Mouse (Mus musculus) heart, postnatal 0 days (tissue): ENCODE results near the gene Pfkfb2. TPM values are rescaled to one million over a fixed set of nuclear protein-coding genes. Genes with fewer than 3 reads are reported as not detected.

Experiments
- ATAC-seq: fragments of 200-750 bp; cut with Nextera tagmentation; 2 replicates; pipeline ENCODE4 v1.8.0; 2017; ENCODE audit warnings: low read depth, moderate number of reproducible peaks, moderate library complexity; ENCODE audit not compliant: insufficient read depth
- DNase-seq: peaks from one replicate; pipeline ENCODE4 v3.0.0-alpha.2; 2016; ENCODE audit warnings: low spot score
- H3K27ac ChIP-seq: fragments of 300-500 bp; sonication (generic); 2 replicates; pipeline ENCODE4 v1.5.1; 2014; ENCODE audit warnings: low read depth, mild to moderate bottlenecking
- H3K27me3 ChIP-seq: fragments of 300-500 bp; sonication (generic); 2 replicates; pipeline ENCODE4 v1.6.1; 2014; ENCODE audit warnings: low read length, mixed read lengths; ENCODE audit not compliant: control insufficient read depth, insufficient read depth
- H3K36me3 ChIP-seq: fragments of 300-500 bp; sonication (generic); replicated peaks from 2 replicates; pipeline ENCODE4 v1.6.1; 2014; ENCODE audit warnings: low read length, mixed read lengths; ENCODE audit not compliant: control insufficient read depth, insufficient read depth
- H3K4me1 ChIP-seq: fragments of 300-500 bp; sonication (generic); 2 replicates; pipeline ENCODE4 v1.6.1; 2014; ENCODE audit warnings: antibody characterized with exemption; ENCODE audit not compliant: control insufficient read depth, insufficient read depth
- H3K4me2 ChIP-seq: fragments of 300-500 bp; sonication (generic); 2 replicates; pipeline ENCODE4 v1.6.1; 2014; ENCODE audit warnings: low read depth, mild to moderate bottlenecking, low read length, moderate library complexity
- H3K4me3 ChIP-seq: fragments of 300-500 bp; sonication (generic); 2 replicates; pipeline ENCODE4 v1.5.1; 2014; ENCODE audit warnings: low read depth, low read length
- H3K9ac ChIP-seq: fragments of 300-500 bp; sonication (generic); replicated peaks from 2 replicates; pipeline ENCODE4 v1.6.1; 2014; ENCODE audit warnings: low read depth, low read length, mixed read lengths
- H3K9me3 ChIP-seq: fragments of 300-500 bp; sonication (generic); replicated peaks from 2 replicates; pipeline ENCODE4 v1.6.1; 2016; ENCODE audit warnings: low read length; ENCODE audit not compliant: control insufficient read depth
- CTCF ChIP-seq: IDR thresholded peaks from 2 replicates; pipeline ENCODE4 v1.5.1; 2016; ENCODE audit warnings: antibody characterized with exemption, control low read depth, low read depth
- EP300 ChIP-seq: IDR thresholded peaks from 2 replicates; pipeline ENCODE4 v1.6.1; 2016; ENCODE audit warnings: antibody characterized with exemption, low read depth
- WGBS: fragments of 180-500 bp; shearing (Covaris S2); extraction: QIAGEN DNeasy Blood & Tissue Kit; methylation state at CpG from one replicate; pipeline ENCODE4 v1.1.7; 2014; 5-methylcytosine and 5-hydroxymethylcytosine counted together
- polyA plus RNA-seq: library from polyadenylated mRNA; unstranded; fragments of >200 nt; fragmentation: Nextera tagmentation; extraction: Ambion mirVana; gene quantifications from 2 replicates; pipeline ENCODE4 v1.2.1, GENCODE M21; 2015
- total RNA-seq: library from RNA; depleted of rRNA; stranded (reverse); fragments of >200 nt; gene quantifications from 2 replicates; pipeline ENCODE4 v1.2.3, GENCODE M21; 2014; ENCODE audit warnings: low replicate concordance; rRNA removed

The Pfkfb2 gene
- total and polyA plus RNA-seq, 2 experiments from 2014 or later, result 8.2 to 19.0 TPM

DNA sequence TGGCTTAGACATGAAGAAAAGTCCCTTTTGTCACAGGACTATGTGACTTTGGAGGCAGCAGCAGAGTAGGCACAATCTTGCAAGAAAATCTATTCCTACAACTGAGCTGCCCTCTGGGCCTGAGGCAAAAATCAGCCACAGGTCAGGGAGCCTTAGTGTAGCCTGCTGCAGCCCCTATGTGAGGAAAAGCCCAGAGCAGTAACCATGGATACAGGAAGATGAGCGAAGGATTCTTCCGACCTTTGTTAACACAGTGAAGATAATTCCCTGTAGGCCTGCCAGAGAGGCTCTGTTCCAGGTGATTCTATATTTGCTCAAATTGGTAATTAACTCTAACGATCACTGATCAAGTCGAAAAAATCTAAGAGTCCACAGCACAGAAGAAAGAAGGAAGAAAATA lies 85.0 kb downstream of the Pfkfb2 start:
- Histone ChIP-seq H3K4me2 (no peak overlapping the region), H3K4me1 (no peaks in the 10 kb centered on the region), H3K27ac (no peak overlapping the region), H3K36me3 (no peaks in the 10 kb centered on the region), H3K27me3 (no peaks in the 10 kb centered on the region), H3K9me3 (no peaks in the 10 kb centered on the region), H3K4me3 (no peak overlapping the region), H3K9ac (no peak overlapping the region)
- TF ChIP-seq EP300, result no peak
- TF ChIP-seq CTCF, result no peak
- no peak for ATAC-seq
- 65% methylated on average over 4 of the region's 4 CpGs for WGBS
- DNase-seq, result no peak

DNA sequence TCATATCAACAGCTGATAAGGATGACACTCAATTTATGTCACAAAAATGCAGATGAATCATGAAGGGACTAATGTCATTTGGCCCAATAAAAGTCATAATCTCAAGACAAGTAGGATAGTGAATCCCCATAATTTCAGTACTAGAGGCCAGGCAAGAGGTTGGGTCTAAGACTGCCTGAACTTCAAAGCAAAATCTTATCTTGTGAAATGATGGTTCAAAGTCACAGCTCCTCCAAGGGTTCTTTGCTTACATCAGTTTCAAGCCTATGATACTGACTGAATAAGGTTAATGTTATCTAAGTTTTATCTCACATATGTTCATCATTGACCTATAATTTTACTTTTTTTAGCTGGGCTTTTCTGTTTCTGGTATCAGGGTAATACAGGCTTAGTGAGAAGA lies 88.1 kb downstream of the Pfkfb2 start:
- H3K4me1 ChIP-seq, result no peaks in the 10 kb centered on the region
- H3K36me3 ChIP-seq, result no peaks in the 10 kb centered on the region
- no peak overlapping the region for H3K9ac ChIP-seq
- ATAC-seq (no peak), DNase-seq (no peak)
- TF ChIP-seq EP300 (no peak), CTCF (no peak)
- H3K27me3 ChIP-seq, result no peaks in the 10 kb centered on the region
- no peaks in the 10 kb centered on the region for H3K9me3 ChIP-seq
- no peak overlapping the region for H3K4me2 ChIP-seq
- no peak overlapping the region for H3K27ac ChIP-seq
- no peak overlapping the region for H3K4me3 ChIP-seq

Other genes starting within 250 kb of the Pfkfb2 start
- gene Zp3r, start 99.6 kb downstream of the Pfkfb2 start, total RNA-seq, result not detected in 2 replicates
- not detected in 2 replicates for gene Zp3r, start 99.6 kb downstream of the Pfkfb2 start, polyA plus RNA-seq
- gene C4bp, start 67.6 kb downstream of the Pfkfb2 start, total RNA-seq, result not detected in 2 replicates
- gene C4bp, start 67.6 kb downstream of the Pfkfb2 start, polyA plus RNA-seq, result not detected in 2 replicates
- gene Gm29427, start 13.5 kb downstream of the Pfkfb2 start, total RNA-seq, result not detected in 2 replicates
- gene Gm29427, start 13.5 kb downstream of the Pfkfb2 start, polyA plus RNA-seq, result not detected in 2 replicates
- gene Yod1, start 11.9 kb downstream of the Pfkfb2 start, total RNA-seq, result 4.6 and 4.9 TPM in 2 replicates
- 6.4 and 6.5 TPM in 2 replicates for gene Yod1, start 11.9 kb downstream of the Pfkfb2 start, polyA plus RNA-seq
- gene AA986860, start 2.7 kb upstream of the Pfkfb2 start, total RNA-seq, result 1.8 and 2.3 TPM in 2 replicates
- 0.30 and 0.48 TPM in 2 replicates for gene AA986860, start 2.7 kb upstream of the Pfkfb2 start, polyA plus RNA-seq
- 2.8 TPM in 1 of 2 replicates, not detected in the other for gene Fcamr, start 71.6 kb upstream of the Pfkfb2 start, total RNA-seq
- 0.15 and 0.19 TPM in 2 replicates for gene Fcamr, start 71.6 kb upstream of the Pfkfb2 start, polyA plus RNA-seq
- gene Pigr, start 97.4 kb upstream of the Pfkfb2 start, total RNA-seq, result not detected in 2 replicates
- gene Pigr, start 97.4 kb upstream of the Pfkfb2 start, polyA plus RNA-seq, result 0.05 and 0.07 TPM in 2 replicates
- gene Fcmr, start 136.4 kb upstream of the Pfkfb2 start, total RNA-seq, result not detected in 2 replicates
- gene Fcmr, start 136.4 kb upstream of the Pfkfb2 start, polyA plus RNA-seq, result 1.7 and 1.9 TPM in 2 replicates
- gene Il24, start 158.2 kb upstream of the Pfkfb2 start, total RNA-seq, result not detected in 2 replicates
- gene Il24, start 158.2 kb upstream of the Pfkfb2 start, polyA plus RNA-seq, result not detected in 2 replicates
- gene Il20, start 182.2 kb upstream of the Pfkfb2 start, total RNA-seq, result not detected in 2 replicates
- gene Il20, start 182.2 kb upstream of the Pfkfb2 start, polyA plus RNA-seq, result not detected in 2 replicates
- not detected in 2 replicates for gene Il19, start 210.9 kb upstream of the Pfkfb2 start, total RNA-seq
- gene Il19, start 210.9 kb upstream of the Pfkfb2 start, polyA plus RNA-seq, result not detected in 2 replicates